Mouse (Mus musculus) cerebellum, postnatal 10 days (tissue): ENCODE measurements around the gene Krt2.

Experiments
- DNase-seq, 2 experiments: peaks; one replicate each; pipeline ENCODE4 v3.0.0; 2021; ENCODE audit warnings: mixed read lengths in 2 of 2

Gene Krt2

DNA sequence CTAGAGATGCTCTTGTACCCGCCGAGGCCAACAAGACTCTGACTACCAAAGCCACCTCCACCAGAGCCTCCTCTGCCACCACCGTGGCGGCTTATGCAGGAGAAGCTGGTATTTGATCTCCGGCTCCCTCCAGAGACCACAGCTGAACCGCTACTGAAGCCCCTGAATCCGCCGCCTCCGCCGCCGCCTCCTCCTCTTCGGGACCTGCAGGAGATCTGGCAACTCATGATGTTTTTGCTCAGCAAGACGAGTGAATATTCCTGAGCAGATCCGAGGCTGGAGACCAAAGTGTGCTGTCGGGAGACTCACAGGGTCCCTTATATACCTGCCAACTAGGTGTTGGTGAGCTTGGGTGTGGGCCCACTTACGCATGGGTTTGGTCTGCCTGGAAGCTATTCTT lies at the start of gene Krt2:
Gene Krt2, minus strand, starts transcription at position 295 of the 400 bp plus-strand sequence.
- no peak for DNase-seq

DNA sequence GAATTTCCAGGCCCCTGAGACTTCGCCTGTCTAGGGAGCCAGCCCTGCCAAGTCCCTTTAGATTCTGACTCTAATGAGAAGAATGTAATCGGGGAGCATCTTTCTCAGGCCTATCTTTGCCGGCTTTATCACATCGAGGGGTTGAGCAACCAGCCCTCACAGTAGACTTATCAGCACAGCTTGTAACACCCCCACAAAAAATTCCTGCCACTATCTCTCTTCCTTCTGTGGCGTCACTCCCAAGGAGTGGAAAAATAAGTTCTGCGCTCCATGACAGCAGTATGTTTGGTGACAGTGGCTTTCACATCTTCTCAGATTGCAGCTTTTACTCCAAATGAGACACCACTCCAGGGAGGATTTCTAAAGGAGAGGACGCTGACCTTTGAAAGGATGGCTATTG lies 48.8 kb upstream of the Krt2 start:
- no peak for DNase-seq

DNA sequence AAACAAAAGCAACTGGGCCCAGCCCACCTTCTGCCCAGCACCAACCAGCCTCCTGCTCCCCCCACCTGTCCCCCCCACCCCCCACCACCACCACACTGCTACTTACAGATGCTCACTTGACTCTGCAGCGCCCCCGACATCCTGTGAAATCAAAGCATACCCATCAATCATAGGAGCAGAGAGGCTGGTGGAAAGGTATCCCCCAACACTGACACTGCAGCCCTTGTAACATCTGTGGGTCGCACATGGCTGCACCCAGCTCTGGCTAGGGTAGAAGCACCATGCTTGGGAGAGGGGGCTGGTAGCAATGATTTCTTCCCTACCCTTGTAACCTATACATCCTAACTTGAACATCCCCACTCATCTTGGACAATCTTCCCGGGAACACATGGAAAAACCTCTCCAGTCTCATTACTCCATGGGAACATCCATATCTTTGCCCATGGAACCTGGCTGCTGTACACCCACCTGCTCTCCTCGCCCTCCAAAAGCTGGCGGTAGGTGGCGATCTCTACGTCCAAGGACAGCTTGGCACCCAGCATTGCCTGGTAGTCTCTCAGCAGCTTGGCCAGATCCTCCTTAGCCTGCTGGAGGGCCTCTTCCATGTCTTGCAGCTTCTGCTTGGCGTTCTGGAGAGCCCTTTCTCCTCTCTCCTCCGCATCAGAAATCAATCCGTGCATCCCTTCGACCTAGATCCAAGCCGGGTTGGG lies 42.6 kb upstream of the Krt2 start:
- DNase-seq, result peak; percentile 71 to 72

DNA sequence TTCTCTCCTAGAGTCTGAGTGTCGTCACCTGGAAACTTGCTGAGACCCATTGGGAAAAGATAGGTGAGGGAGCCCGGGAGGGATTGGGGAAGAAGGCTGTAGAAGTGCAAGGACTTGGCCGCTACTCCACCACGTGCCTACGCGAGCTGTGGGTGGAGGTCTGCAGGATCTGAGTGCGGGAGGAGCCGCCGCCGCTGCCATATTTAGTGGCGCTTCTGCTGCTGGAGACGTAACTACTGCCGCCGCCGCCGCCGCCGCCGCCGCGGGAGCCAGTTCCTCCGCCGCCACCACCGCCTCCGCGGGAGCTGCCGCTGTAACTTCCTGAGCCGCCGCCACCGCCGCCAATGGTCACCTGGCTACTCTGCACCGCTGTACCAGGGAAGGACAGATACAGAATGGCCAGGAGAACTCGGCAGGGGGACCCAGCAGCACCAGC lies 41.8 kb upstream of the Krt2 start:
- peak; percentile 48 to 53 for DNase-seq

GRCm38 (mm10) chr15:101858673-101859425 lies 40.9 kb upstream of the Krt2 start:
- no peak for DNase-seq

DNA sequence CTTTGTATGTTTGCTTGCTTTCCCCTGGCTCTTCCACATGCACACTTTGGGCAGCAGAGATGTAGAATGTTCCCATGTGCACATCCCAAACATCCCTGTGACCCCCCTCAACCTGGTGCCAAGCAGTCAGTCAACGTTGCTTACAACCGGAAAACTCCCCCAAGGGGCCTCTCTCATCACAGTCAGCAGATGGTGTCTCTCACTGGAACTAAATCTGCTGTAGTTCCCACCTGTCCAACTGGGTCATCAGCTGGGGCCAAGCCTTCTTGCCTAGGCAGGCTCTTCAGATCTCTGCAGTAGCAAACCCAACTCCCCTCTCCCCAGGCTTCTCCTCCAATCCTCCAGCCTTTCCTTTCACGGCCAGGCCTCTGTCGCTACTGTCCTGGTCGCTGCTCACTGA lies 38.7 kb upstream of the Krt2 start:
- peak; percentile 47 to 51 for DNase-seq

- DNase-seq, result peak in 1 of 2 experiments; percentile 18
Measured at GRCm38 (mm10) chr15:101855732-101856131, 37.8 kb upstream of the Krt2 start.

DNA sequence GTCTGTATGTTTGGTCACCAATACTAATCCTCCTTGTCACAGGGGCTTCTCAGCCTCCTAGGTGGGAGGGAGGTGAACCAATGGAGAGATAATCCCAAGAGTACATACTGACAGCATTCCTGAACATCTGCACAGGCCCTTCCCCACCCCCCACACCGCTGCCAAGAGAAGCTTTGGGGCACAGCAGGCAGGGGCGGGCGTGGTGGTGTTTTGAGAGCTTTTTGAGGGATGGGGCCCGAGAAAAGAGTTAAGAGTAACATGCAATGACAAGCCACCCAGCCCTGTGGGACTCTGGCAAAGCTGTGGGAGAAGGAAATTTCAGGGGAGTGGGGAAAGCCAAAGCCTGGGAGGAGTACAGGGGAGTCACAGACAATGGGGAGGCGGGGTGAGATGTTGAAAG lies 36.3 kb upstream of the Krt2 start:
- DNase-seq, result no peak

DNA sequence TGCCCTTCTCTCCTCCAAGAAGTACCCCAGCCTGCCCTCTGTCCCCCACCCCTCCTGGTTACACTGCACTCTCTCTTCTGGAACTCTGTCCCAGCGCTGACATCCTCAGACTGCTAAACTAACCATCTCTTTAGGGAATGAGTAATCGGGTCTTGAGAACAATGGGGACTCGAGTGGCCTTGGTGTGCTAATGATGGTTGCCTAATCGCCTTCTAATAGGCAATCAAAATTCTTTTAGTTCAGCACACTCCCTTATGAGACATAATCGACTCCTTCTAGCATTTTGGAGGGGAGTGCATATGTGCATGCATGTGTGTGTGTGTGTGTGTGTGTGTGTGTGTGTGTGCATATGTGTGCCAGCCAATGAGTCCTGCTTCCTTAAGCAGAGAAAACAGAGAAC lies 34.6 kb upstream of the Krt2 start:
- no peak for DNase-seq

GRCm38 (mm10) chr15:101850694-101851093 lies 32.7 kb upstream of the Krt2 start, which contains the start of gene Krt1:
Gene Krt1, minus strand, starts transcription at chr15:101850794.
- DNase-seq, result no peak

GRCm38 (mm10) chr15:101845971-101846403 lies 28.0 kb upstream of the Krt2 start:
- peak; percentile 74 for DNase-seq

DNA sequence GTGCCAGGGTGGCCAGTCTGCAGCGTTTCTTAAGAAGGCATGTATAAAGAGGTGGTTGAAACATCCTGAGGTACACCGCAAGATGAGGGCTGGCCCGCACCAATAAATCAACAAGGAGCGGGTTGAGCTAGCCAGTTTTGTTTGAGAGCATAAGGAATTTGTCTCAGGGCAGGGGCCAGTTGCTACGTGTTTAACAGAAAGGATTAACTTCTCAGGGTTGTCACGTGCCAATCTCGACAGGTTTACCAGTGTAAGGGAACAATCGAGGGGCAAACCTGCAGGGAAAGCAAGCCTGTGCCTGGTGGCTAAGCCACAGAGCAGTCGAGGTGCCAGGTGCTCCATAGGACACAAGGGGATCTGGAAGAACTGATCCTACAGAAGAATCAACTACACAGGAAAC lies 25.2 kb upstream of the Krt2 start:
- DNase-seq, result no peak

- no peak for DNase-seq
Measured at GRCm38 (mm10) chr15:101834784-101835328, 16.9 kb upstream of the Krt2 start.

GRCm38 (mm10) chr15:101833131-101833530 lies 15.2 kb upstream of the Krt2 start:
- DNase-seq, result no peak

DNA sequence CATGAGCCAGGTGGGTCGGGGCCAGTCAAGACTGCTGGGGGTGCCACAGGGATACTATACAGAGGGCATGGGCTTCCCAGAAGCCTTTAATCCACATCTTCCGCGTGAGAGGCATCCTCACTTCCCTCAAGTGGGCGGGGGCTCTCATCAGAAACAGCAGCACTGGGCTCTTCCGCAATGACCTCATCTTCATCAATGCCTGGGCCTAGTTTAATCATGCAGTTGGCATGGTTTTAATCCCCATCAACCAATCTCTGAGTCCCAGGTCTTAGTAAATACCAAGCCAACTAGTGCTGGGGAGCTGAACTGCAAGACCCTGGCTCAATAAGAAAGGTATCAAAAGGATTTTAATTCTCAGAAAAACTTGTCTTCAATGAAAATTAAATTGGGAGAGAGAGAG lies 11.5 kb upstream of the Krt2 start:
- DNase-seq, result no peak

DNA sequence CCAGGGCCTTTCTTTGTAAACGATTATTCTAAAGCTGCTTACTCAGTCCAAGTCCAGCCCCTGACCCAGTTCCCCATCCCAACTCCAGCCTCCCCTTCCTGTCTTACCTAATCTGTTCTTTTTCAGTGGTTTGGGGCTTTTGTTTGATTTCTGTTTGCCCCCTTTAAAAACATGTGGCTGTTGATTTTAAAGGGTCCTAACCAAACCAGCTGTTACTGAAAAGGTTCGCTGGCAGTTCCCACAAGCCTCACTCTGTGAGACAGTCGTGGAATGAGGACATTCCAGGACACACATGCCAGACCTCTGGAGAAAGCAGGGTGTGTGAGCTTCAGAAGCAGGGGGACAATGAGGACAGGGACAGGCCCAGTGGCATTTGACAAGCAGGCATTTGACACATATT lies 3.8 kb upstream of the Krt2 start:
- DNase-seq, result no peak

- DNase-seq, result peak in 1 of 2 experiments; percentile 14
Measured at GRCm38 (mm10) chr15:101803052-101803822, 14.7 kb downstream of the Krt2 start.

DNA sequence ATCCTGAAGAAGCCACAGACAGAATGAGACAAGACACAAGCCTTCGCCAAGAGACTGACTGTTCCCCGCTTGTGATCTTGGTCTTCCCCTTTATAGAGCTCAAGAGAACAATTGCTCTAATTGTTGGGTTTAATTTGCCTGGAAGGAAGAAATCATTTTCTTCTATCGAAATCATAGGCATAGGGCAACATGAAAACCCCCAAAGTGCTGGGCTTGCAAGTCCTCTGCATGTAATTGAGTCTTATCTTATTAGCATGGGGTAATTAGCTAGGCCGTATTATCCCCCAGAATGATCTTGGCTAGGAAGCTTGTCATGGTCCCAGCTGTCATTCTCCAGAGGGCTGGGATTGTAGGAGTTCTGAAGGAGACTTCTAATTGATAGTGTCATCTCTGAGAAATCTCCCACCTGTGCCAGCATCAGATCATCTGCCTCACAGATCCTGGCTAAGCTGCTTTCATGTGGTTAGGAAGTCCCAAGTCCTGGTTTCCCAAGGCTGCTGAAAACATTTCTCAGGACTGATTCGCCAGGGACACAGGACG lies 15.6 kb downstream of the Krt2 start, which contains the start of gene Krt73:
Gene Krt73, minus strand, starts transcription at position 51 of the 540 bp plus-strand sequence.
- peak; percentile 30 to 32 for DNase-seq

GRCm38 (mm10) chr15:101790867-101791266 lies 27.1 kb downstream of the Krt2 start:
- DNase-seq, result no peak

- peak in 1 of 2 experiments; percentile 24 for DNase-seq
Measured at GRCm38 (mm10) chr15:101786360-101786759, 31.6 kb downstream of the Krt2 start, which contains the start of gene Krt72. Gene Krt72, minus strand, starts transcription at chr15:101786460.

GRCm38 (mm10) chr15:101773420-101773819 lies 44.5 kb downstream of the Krt2 start:
- DNase-seq, result no peak

DNA sequence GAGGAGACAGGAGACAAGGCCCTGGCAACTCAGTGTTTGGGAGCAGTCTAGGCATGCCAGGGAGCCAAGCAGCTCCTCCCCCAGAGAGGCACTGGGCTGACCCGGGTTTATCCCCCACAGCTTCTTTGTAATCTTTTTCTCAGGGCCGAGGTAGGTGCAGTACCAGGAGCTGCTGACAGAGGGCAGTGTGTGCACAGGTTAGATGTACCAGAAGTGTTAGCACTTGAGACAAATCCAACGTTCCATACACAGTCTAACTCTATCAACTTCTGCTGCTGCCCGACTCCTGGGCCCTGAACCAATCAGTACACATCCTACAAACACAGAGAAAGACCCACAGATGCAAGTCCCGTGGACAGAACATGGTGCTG lies 45.3 kb downstream of the Krt2 start:
- peak; percentile 93 to 96 for DNase-seq
